Mouse (Mus musculus) testis, adult 2 months (tissue): ENCODE measurements around the gene Ric8a. TPM values are rescaled to one million over a fixed set of nuclear protein-coding genes. Genes with fewer than 3 reads are reported as not detected.

Experiments used
- H3K27ac ChIP-seq: fragments of 200-500 bp; 2 replicates; pipeline ENCODE4 v1.5.1; 2012; ENCODE audit warnings: low read depth, low read length; ENCODE audit not compliant: control insufficient read depth, insufficient read depth
- H3K27me3 ChIP-seq: fragments of 200-500 bp; 2 replicates; pipeline ENCODE4 v1.6.1; 2012; ENCODE audit warnings: mild to moderate bottlenecking, low read length, moderate library complexity; ENCODE audit not compliant: control insufficient read depth, insufficient read depth
- H3K36me3 ChIP-seq: fragments of 200-500 bp; 2 replicates; pipeline ENCODE4 v1.6.1; 2012; ENCODE audit warnings: mild to moderate bottlenecking, low read length; ENCODE audit not compliant: control insufficient read depth, insufficient read depth
- H3K4me1 ChIP-seq: fragments of 200-500 bp; 2 replicates; pipeline ENCODE4 v1.6.1; 2012; ENCODE audit warnings: low read length; ENCODE audit not compliant: control insufficient read depth, insufficient read depth
- H3K4me3 ChIP-seq: fragments of 200-500 bp; 2 replicates; pipeline ENCODE4 v1.5.1; 2012; ENCODE audit warnings: low read depth, mild to moderate bottlenecking, low read length, moderate library complexity, mixed read lengths; ENCODE audit not compliant: control insufficient read depth
- CTCF ChIP-seq: fragments of 200-500 bp; IDR thresholded peaks from 2 replicates; pipeline ENCODE4 v1.5.1; 2012; ENCODE audit warnings: low read depth, mild to moderate bottlenecking, inconsistent platforms, low read length, moderate library complexity; ENCODE audit not compliant: control insufficient read depth, insufficient read depth, insufficient replicate concordance
- POLR2A ChIP-seq: fragments of 200-500 bp; IDR thresholded peaks from 2 replicates; pipeline ENCODE4 v1.6.1; 2012; ENCODE audit warnings: low read depth, mild to moderate bottlenecking, inconsistent platforms, low read length, moderate library complexity; ENCODE audit not compliant: control insufficient read depth
- polyA plus RNA-seq: library from polyadenylated mRNA; depleted of rRNA; stranded (reverse); fragments of >200 nt; gene quantifications from 2 replicates; pipeline ENCODE4 v1.2.3, GENCODE M21; 2012; rRNA removed

Ric8a gene
- polyA plus RNA-seq, 1 experiment = 34.5 TPM

- no peak overlapping the region for H3K27ac ChIP-seq
- H3K4me3 ChIP-seq = peak overlapping the region; percentile 8
- no peaks in the 10 kb centered on the region for H3K27me3 ChIP-seq
- H3K36me3 ChIP-seq = no peaks in the 10 kb centered on the region
- TF ChIP-seq CTCF = peak; percentile 75
- no peak for TF ChIP-seq POLR2A
- peaks cover 5% of the 10 kb centered on the region for H3K4me1 ChIP-seq
These were observed 51.9 kb downstream of the Ric8a start for GRCm38 (mm10) chr7:140908634-140909107.

- H3K27ac ChIP-seq = no peak overlapping the region
- peaks cover 5% of the 10 kb centered on the region for H3K4me1 ChIP-seq
- H3K36me3 ChIP-seq = no peaks in the 10 kb centered on the region
- H3K4me3 ChIP-seq = no peak overlapping the region
- no peaks in the 10 kb centered on the region for H3K27me3 ChIP-seq
- TF ChIP-seq CTCF (no peak), POLR2A (no peak)
These were observed 55.5 kb downstream of the Ric8a start for GRCm38 (mm10) chr7:140912293-140912692.

- no peak overlapping the region for H3K4me3 ChIP-seq
- no peaks in the 10 kb centered on the region for H3K27me3 ChIP-seq
- H3K4me1 ChIP-seq = peaks cover 5% of the 10 kb centered on the region
- no peak overlapping the region for H3K27ac ChIP-seq
- no peaks in the 10 kb centered on the region for H3K36me3 ChIP-seq
- no peak for TF ChIP-seq POLR2A
- TF ChIP-seq CTCF = no peak
These were observed 56.2 kb downstream of the Ric8a start for GRCm38 (mm10) chr7:140912846-140913482.

Other genes starting within 250 kb of the Ric8a start
- gene Olfr61, start 228.0 kb upstream of the Ric8a start, polyA plus RNA-seq = 0.08 and 0.26 TPM in 2 replicates
- 0.28 TPM in 1 of 2 replicates, not detected in the other for gene Olfr53, start 210.5 kb upstream of the Ric8a start, polyA plus RNA-seq
- 0.65 and 0.82 TPM in 2 replicates for gene Olfr539, start 197.0 kb upstream of the Ric8a start, polyA plus RNA-seq
- gene Olfr45, start 175.0 kb upstream of the Ric8a start, polyA plus RNA-seq = not detected in 2 replicates
- not detected in 2 replicates for gene Olfr541, start 159.7 kb upstream of the Ric8a start, polyA plus RNA-seq
- gene Cyp2e1, start 93.2 kb upstream of the Ric8a start, polyA plus RNA-seq = 0.33 and 0.84 TPM in 2 replicates
- 249 and 286 TPM in 2 replicates for gene Syce1, start 69.1 kb upstream of the Ric8a start, polyA plus RNA-seq
- gene Zfp941, start 34.8 kb upstream of the Ric8a start, polyA plus RNA-seq = 1.6 and 1.7 TPM in 2 replicates
- 0.45 TPM in 1 of 2 replicates, not detected in the other for gene Urah, start 21.9 kb upstream of the Ric8a start, polyA plus RNA-seq
- gene Scgb1c1, start 11.4 kb upstream of the Ric8a start, polyA plus RNA-seq = not detected in 2 replicates
- gene Odf3, start 9.2 kb upstream of the Ric8a start, polyA plus RNA-seq = 539 and 573 TPM in 2 replicates
- not detected in 2 replicates for gene Gm45785, start 626 bp upstream of the Ric8a start, polyA plus RNA-seq
- gene Bet1l, start 620 bp downstream of the Ric8a start, polyA plus RNA-seq = 20.8 and 22.9 TPM in 2 replicates
- gene Psmd13, start 25.0 kb downstream of the Ric8a start, polyA plus RNA-seq = 74.8 and 77.4 TPM in 2 replicates
- gene Sirt3, start 25.4 kb downstream of the Ric8a start, polyA plus RNA-seq = 78.9 and 86.0 TPM in 2 replicates
- gene Cox8b, start 43.5 kb downstream of the Ric8a start, polyA plus RNA-seq = not detected in 2 replicates
- gene Nlrp6, start 63.9 kb downstream of the Ric8a start, polyA plus RNA-seq = 0.08 and 0.23 TPM in 2 replicates
- gene Pgghg, start 84.4 kb downstream of the Ric8a start, polyA plus RNA-seq = 2.0 and 2.4 TPM in 2 replicates
- gene Ifitm5, start 93.3 kb downstream of the Ric8a start, polyA plus RNA-seq = 0.15 TPM in 1 of 2 replicates, not detected in the other
- not detected in 2 replicates for gene Gm45717, start 99.0 kb downstream of the Ric8a start, polyA plus RNA-seq
- 39.0 and 51.4 TPM in 2 replicates for gene Ifitm2, start 99.0 kb downstream of the Ric8a start, polyA plus RNA-seq
- gene Ifitm1, start 110.3 kb downstream of the Ric8a start, polyA plus RNA-seq = 3.0 and 6.9 TPM in 2 replicates
- 15.2 and 23.0 TPM in 2 replicates for gene Ifitm3, start 153.8 kb downstream of the Ric8a start, polyA plus RNA-seq
- 0.19 and 0.48 TPM in 2 replicates for gene Ifitm6, start 161.0 kb downstream of the Ric8a start, polyA plus RNA-seq
- not detected in 2 replicates for gene Gm17387, start 172.2 kb downstream of the Ric8a start, polyA plus RNA-seq
- 18.0 and 23.7 TPM in 2 replicates for gene B4galnt4, start 204.1 kb downstream of the Ric8a start, polyA plus RNA-seq
- 0.83 and 0.84 TPM in 2 replicates for gene Pkp3, start 221.3 kb downstream of the Ric8a start, polyA plus RNA-seq
- gene Sigirr, start 243.6 kb downstream of the Ric8a start, polyA plus RNA-seq = 3.9 and 5.4 TPM in 2 replicates